31 mouse cellular contexts compared by ENCODE assay signal in genomic region chr4:136672335-136673090, GRCm38 (mm10). TPM values are rescaled to one million over a fixed set of nuclear protein-coding genes. Genes with fewer than 3 reads are reported as not detected.
"Had no signal": no experiment of that assay in that cellular context is flagged by ENCODE, and none has a peak within 500 bp of the region (broad histone marks: within the 10 kb centered on the region; RNA-seq: fewer than 3 reads in every experiment).

No protein-coding gene starts in this region.

- H3K4me1 ChIP-seq: limb, embryonic 12.5 days; limb, embryonic 15.5 days; midbrain, embryonic 12.5 days; neural tube, embryonic 13.5 days; stomach, embryonic 15.5 days had no signal

- ATAC-seq: liver, postnatal 0 days; lung, postnatal 0 days; midbrain, embryonic 16.5 days had no signal

- DNase-seq: kidney, adult 11 months; kidney, adult 8-10 months; kidney, postnatal 10 days; kidney, postnatal 4 days; layer of hippocampus, adult 9-11 months; left cerebral cortex, postnatal 4 days; liver, postnatal 0 days; lung, embryonic 14.5 days; retina, postnatal 1 day; right cerebral cortex, postnatal 25 days; spleen, adult 18-20 months; thymus, adult 2 months; thymus, postnatal 14 days; thymus, postnatal 4 days had no signal

- H3K9me3 ChIP-seq: kidney, embryonic 15.5 days; limb, embryonic 12.5 days; limb, embryonic 15.5 days; midbrain, embryonic 12.5 days; neural tube, embryonic 13.5 days; stomach, embryonic 15.5 days had no signal

- H3K4me2 ChIP-seq: kidney, embryonic 15.5 days; limb, embryonic 12.5 days; limb, embryonic 15.5 days; liver, embryonic 11.5 days; lung, embryonic 14.5 days; midbrain, embryonic 12.5 days; neural tube, embryonic 13.5 days; stomach, embryonic 15.5 days had no signal

- H3K4me3 ChIP-seq: kidney, embryonic 15.5 days; limb, embryonic 12.5 days; limb, embryonic 15.5 days; midbrain, embryonic 12.5 days; myocyte; neural tube, embryonic 13.5 days; stomach, embryonic 15.5 days had no signal

- H3K9ac ChIP-seq: kidney, embryonic 15.5 days; limb, embryonic 12.5 days; limb, embryonic 15.5 days; liver, embryonic 14.5 days; liver, postnatal 0 days; lung, embryonic 14.5 days; midbrain, embryonic 12.5 days; neural tube, embryonic 13.5 days; stomach, embryonic 15.5 days had no signal

- H3K27me3 ChIP-seq: kidney, embryonic 15.5 days; limb, embryonic 12.5 days; limb, embryonic 15.5 days; midbrain, embryonic 12.5 days; neural tube, embryonic 13.5 days; stomach, embryonic 15.5 days had no signal

- H3K27ac ChIP-seq: kidney, embryonic 15.5 days; limb, embryonic 12.5 days; limb, embryonic 15.5 days; liver, embryonic 14.5 days; macrophage; midbrain, embryonic 12.5 days; neural tube, embryonic 13.5 days; stomach, embryonic 15.5 days had no signal

RNA-seq across cellular contexts. Expression of gene Lactbl1, which starts 50.1 kb away (rescaled TPM):
- total RNA-seq: layer of hippocampus, adult 18-20 months; left cerebral cortex, adult 18-20 months; megakaryocyte, adult 5-6 weeks; monocyte, adult 5-6 weeks; neutrophil, adult 5-6 weeks had no signal
- polyA plus RNA-seq: kidney, embryonic 15.5 days; limb, embryonic 12.5 days; limb, embryonic 15.5 days; liver, embryonic 11.5 days; liver, embryonic 14.5 days; liver, postnatal 0 days; lung, embryonic 14.5 days; lung, postnatal 0 days; macrophage; myocyte; neural tube, embryonic 13.5 days; stomach, embryonic 15.5 days had no signal
